Mouse (Mus musculus): ENCODE results near the gene Csnk1d.
A peak's percentile ranks its signal among the peaks of the same experiment; 100 is the strongest.

Gene Csnk1d

DNA sequence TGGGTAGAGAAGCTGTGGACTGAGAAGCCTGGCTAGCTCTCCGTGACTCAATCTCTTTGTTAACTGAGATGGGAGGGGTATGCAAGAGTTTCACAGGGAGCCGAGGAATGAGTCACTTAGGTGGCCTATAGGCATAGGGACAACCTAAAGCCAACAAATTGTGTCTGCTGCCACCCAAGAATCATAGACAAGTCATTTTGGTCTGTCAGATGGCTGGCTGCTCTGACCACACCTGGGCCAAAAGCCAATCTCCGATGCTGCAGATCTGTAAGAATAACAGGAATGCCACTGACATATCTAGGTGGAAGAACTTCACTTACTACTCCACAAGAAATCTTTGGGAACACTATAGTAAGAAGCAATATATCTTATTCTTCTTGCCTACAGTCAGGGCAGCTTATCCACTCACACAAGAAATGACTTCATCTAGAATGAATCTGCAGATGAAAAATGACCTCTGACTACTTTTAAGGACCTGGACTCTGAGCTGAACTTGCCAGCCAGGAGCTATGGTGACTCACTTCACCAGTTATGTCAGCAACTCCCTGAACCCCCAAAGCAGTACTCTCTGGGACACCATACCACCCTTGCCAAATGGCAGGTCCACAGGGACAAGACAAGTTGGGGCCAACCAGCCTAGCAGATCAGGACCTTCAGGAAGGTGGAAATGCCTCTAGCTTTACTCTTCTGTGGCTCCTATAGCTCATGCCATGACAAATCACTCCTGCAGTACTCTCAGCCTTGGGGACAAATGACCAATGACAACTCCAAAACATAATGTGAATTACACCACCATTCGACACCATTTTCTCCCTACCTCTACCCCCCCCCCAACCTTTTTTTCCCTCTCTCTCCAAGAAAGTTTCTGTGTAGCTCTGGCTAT lies 6.4 kb downstream of the Csnk1d start:
- no peak for DNase-seq

- DNase-seq, result no peak
These were observed 8.7 kb downstream of the Csnk1d start for GRCm38 (mm10) chr11:120982459-120982858.

DNA sequence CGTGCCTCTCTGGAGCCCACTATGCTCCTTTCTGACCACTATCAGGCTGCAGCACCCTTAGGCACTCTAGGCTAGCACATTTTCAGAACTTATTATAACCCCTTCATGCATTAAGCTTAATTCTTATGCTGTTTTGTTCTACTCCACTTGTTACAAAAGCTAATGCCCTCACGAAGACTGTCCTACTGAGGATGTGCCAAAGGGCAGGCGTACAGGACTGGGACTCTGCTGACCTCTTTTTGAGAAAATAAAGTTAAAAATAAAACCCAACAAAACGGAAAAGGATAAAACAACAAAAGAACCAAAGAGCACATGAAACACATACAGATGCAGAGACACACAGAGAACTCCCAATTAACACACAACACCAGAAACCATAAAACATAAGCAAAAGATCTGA lies 9.5 kb downstream of the Csnk1d start:
- no peak for DNase-seq

- peak; percentile 74 for DNase-seq
These were observed 10.6 kb downstream of the Csnk1d start for GRCm38 (mm10) chr11:120980427-120981035.

- DNase-seq, result peak; percentile 74
These were observed 11.3 kb downstream of the Csnk1d start for GRCm38 (mm10) chr11:120979711-120980426.

DNA sequence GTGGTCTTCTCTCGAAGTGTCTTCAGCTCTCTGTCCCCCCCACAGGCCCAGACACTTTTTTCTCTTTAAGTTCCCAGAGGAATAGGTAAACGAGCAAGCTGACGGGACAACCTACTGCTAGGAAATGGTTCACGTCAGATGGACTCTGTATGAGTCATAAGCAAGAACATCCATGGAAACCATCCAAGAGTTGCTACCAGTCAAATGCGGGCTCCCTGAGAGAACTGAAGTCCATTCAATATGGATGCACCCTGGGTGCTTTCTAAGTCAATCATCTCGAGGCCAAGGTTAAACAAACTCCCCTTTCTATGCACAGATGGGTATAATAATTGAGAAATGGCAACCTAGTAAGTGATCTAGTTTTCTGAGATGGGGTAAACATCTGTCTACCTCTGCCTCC lies 17.8 kb downstream of the Csnk1d start:
- DNase-seq, result no peak

DNA sequence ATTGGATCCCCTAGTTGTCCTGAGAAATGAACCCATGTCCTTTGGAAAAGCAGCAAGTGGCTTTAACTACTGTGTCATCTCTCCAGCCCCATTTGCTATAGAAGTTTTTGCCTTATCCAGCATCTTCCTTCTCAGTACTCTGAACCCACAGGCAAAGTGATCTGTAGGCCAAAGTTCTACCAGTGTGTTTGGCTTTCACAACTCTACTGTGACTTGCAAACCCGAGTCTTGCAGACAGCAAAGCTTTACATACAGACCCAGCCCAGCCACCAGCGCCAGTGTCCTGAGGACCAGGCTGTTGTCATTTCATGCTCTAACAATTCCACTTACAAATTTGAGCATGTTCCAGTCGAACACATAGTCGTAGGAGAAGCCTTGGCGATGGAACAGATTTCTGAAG lies 19.9 kb downstream of the Csnk1d start:
- DNase-seq, result no peak

DNA sequence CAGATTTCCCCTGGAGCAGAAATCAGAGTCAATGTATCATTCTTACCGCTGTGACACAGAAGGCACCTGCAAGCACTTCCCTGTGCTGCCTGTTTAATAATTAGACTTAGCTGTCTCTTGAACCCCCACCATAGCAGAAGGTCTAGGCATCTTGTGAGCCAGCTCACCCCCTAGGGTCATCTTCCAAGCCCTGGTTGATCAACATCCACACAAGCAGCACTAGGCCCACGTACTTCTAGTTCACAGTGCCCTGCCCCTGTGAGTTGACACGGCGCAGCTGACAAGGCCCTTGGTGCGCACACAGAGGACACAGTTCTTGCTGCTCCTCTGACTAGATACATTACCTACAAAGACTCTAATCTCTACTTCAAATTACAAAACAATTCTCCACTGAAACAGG lies 21.4 kb downstream of the Csnk1d start:
- DNase-seq, result no peak

DNA sequence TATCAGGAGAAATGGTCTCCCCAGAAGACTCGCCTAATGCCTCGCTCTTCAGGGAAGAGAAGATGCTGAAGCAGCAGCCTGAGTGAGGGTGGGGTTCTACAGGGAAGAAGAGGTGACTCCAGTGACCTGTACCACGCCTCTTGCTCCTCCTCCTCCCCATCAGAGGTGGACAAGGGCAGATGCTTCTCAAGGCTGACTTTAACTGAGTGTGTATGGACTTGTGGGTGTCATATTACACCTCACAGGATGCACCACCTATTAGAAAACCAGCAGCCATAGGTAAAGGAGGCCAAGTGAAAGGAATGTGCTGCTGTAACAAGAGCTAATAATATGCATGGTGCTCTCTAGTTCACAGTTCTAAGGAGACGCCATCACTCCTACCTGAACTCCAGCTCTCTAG lies 25.5 kb downstream of the Csnk1d start:
- no peak for DNase-seq

DNA sequence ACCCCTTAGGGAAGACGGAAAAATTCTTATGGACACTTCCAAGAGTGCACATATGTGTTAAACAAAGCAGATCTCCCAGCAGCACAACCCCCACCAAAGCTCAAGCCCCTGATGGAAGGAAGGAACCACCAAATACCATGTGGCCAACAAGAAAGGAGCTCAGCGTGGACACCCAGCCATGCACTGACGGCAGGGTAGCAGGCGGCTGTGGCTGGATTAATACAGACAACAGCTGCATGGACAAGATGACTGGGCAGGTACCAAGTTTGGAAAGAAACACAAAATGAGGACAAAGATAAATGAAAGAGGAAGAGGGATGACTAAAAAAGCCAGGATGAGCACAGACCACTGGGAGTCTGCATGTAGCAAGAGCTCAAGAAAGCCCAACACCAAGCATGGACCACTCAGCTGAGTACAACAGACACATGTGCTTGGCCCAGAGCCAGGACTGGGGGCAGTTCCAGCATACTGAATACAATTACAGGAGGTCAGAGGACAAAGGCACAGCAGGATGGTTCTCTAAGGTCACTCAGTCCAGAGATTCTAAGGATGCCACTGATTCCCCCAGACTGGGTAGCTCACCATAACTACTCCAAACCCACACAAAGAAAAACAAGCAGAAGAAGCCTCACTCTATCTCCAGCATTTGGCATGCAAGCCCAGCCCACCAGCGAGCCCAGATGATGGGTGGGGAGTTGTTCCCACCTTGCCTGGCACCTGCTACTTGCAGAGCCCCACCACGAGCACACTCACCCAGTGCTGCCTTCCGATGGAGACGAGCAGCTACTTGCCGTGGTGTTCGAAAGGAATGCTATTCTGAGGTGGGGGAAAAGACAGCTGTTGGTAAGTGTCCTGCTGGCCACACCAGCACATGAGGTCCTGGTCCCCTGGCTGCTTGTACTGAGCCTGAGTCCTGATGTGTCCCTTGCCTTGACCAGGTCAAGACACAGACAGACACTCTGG lies 26.7 kb downstream of the Csnk1d start:
- no peak for DNase-seq

- DNase-seq, result no peak
These were observed 28.2 kb downstream of the Csnk1d start for GRCm38 (mm10) chr11:120962909-120963308.

DNA sequence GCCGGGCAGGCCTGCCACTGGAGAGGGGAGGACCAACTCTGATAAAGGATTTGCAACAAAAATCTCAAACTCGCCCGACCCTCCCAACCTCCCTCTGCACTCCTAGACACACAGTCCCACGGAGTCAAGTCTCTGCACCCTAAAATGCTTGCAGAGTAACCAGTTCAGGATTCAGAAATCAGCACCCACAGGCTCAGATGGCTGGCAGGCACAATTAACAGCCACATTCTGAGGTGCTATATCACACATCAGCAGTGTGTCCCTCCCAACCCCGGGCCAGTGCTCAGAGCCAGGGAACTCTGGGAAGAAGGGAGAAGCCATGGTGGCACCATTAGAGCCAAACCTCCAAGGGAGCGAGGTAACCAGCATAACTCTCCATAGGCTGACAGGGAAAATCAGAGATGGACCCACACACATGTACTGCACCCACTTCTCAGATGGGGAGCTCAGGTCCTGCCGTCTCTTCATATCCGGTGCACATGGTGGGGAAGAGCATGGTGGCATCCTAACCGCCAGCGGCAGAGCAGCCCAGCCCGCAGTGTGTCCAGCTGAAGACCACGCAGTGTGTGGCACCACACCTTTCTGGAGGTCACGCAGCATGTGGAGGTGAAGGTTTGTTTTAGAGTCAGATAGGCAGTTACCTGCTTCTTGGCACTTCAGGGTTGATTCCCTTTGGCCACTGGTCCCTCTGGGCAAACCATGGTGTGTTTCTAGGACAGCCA lies 28.9 kb downstream of the Csnk1d start:
- no peak for DNase-seq

DNA sequence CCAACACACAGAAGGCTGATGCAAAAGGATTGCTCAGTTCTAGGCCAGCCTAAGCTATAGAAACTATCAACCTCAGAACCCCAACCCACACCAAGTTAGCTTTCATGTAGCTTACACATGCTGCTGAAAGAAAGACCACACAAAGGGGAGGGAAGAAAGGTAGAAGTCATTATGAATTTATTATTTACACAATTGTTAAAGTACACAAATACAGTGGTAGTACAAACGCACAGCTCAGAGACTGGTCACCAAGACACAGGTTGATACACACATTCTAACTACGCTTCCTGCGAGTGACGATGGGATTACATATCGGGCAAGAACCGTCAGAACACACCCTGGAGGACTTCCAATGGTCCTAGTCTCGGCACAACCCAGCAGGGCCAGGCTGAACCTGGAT lies 29.5 kb downstream of the Csnk1d start:
- DNase-seq, result no peak

DNA sequence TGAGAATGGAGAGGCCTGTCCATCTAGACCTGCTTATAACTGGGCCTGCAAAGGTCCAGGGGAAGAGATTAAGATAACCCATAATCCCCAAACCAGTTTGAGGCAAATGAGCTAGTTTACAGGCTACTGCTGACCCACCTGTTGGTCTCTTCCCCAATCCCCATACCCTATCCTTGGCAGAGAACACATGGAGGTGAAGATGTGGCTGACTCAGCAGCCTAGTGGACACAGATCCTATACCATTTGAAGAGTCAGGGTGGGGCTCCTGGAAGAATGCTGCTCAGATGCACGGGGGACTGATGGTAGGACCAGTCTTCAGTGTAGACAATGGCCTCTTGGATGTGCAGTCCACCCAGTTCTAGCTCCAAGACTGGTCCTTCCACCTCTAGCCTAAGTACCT lies 30.9 kb downstream of the Csnk1d start:
- no peak for DNase-seq

- DNase-seq, result no peak
These were observed 31.6 kb downstream of the Csnk1d start for GRCm38 (mm10) chr11:120959564-120959963.

DNA sequence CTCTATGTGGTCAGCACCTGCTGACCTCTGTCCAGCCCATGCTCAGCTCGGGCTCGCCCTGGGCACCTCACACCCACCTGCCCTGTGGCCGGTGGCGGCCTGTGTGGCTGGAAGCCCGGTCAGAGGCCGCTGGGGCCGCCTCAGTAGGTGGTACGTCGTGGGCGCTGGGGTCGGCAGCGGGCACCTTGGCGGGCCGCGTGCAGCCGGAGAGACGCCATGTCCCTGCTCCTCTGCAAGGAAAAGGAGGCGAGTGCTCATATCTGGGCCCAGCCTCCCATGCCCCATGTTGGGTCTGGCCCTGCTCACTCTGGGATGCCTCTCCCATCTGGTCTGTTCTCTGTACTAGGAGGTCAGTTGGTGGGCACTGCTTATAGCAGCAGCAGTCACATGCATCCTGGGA lies 32.1 kb downstream of the Csnk1d start:
- no peak for DNase-seq

DNA sequence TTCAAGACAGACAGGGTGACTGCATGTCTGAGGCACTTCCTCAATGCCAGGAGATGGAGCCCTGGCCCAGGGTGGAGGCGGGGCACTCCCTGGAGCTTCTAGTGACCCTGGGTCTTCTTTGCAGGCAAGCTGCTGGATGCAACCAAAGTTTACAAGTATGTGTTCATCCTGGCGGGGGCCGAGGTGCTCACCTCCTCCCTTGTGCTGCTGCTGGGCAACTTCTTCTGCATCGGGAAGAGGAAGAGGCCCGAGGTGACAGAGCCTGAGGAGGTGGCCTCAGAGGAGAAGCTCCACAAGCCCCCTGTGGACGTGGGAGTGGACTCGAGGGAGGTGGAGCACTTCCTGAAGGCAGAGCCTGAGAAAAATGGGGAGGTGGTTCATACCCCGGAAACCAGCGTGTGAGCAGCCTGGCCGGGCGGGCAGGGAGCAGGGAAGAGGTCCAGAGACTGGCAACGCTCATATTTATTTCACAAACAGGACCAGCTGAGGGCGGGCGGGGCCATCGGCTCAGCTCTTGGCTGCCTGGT lies 33.3 kb downstream of the Csnk1d start:
- DNase-seq, result no peak

GRCm38 (mm10) chr11:120957052-120957451 lies 34.1 kb downstream of the Csnk1d start:
- no peak for DNase-seq

DNA sequence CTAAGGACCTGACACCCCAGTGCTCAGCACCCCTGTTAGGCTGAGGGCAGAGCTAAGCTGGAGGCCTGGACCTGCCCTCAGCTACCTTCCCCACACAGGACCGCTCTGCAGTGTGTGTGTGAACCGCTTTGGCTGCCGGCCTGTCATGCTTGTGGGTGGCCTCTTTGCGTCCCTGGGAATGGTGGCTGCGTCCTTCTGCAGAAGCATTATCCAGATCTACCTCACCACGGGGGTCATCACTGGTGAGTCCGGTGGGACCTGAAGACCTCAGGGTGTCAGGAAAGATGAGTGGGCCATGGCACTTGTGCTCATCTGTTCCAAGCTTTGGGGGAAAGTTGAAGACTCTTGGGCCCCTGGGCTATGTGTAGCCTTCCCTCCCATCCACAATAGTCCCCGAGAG lies 35.4 kb downstream of the Csnk1d start:
- no peak for DNase-seq

- DNase-seq, result no peak
These were observed 36.2 kb downstream of the Csnk1d start for GRCm38 (mm10) chr11:120954936-120955335.

Measured in liver (tissue).